Mouse (Mus musculus) hindbrain, embryonic 13.5 days (tissue): ENCODE results near the gene Eif3j1. TPM values are rescaled to one million over a fixed set of nuclear protein-coding genes. Genes with fewer than 3 reads are reported as not detected.
"Not testable (repeated sequence)": the region's sequence is repeated elsewhere in the genome, so short reads cannot be mapped to it uniquely, and the experiment has no call there.

Source experiments
- ATAC-seq: fragments of 200-750 bp; cut with Nextera tagmentation; 2 replicates; pipeline ENCODE4 v1.8.0; 2017; ENCODE audit warnings: moderate TSS enrichment; ENCODE audit not compliant: low FRiP score
- H3K27ac ChIP-seq: fragments of 300-500 bp; sonication (generic); 2 replicates; pipeline ENCODE4 v1.5.1; 2015; ENCODE audit warnings: inconsistent platforms, mild to moderate bottlenecking, moderate library complexity
- H3K27me3 ChIP-seq: fragments of 300-500 bp; sonication (generic); 2 replicates; pipeline ENCODE4 v1.6.1; 2015; ENCODE audit warnings: mild to moderate bottlenecking, inconsistent platforms
- H3K36me3 ChIP-seq: fragments of 300-500 bp; sonication (generic); 2 replicates; pipeline ENCODE4 v1.6.1; 2015; ENCODE audit warnings: mild to moderate bottlenecking, inconsistent platforms
- H3K4me1 ChIP-seq: fragments of 300-500 bp; sonication (generic); replicated peaks from 2 replicates; pipeline ENCODE4 v1.6.1; 2015; ENCODE audit warnings: inconsistent platforms
- H3K4me2 ChIP-seq: fragments of 300-500 bp; sonication (generic); 2 replicates; pipeline ENCODE4 v1.6.1; 2015; ENCODE audit warnings: inconsistent platforms, mild to moderate bottlenecking, moderate library complexity
- H3K4me3 ChIP-seq: fragments of 300-500 bp; sonication (generic); 2 replicates; pipeline ENCODE4 v1.5.1; 2015; ENCODE audit warnings: mild to moderate bottlenecking, inconsistent platforms
- H3K9ac ChIP-seq: fragments of 300-500 bp; sonication (generic); 2 replicates; pipeline ENCODE4 v1.6.1; 2015; ENCODE audit warnings: mild to moderate bottlenecking, inconsistent platforms
- H3K9me3 ChIP-seq: fragments of 300-500 bp; sonication (generic); 2 replicates; pipeline ENCODE4 v1.6.1; 2016; ENCODE audit warnings: inconsistent platforms
- WGBS: fragments of 180-500 bp; shearing (Covaris S2); methylation state at CpG from one replicate; pipeline ENCODE4 v1.1.7; 2015; 5-methylcytosine and 5-hydroxymethylcytosine counted together
- polyA plus RNA-seq: library from polyadenylated mRNA; unstranded; fragments of >200 nt; fragmentation: Nextera tagmentation; extraction: Ambion mirVana; gene quantifications from 2 replicates; pipeline ENCODE4 v1.2.1, GENCODE M21; 2015

The Eif3j1 gene
- polyA plus RNA-seq, 1 experiment from 2014 or later = 10.9 TPM

- Histone ChIP-seq H3K4me3 (no peak overlapping the region), H3K36me3 (peaks cover 65% of the 10 kb centered on the region), H3K9me3 (no peaks in the 10 kb centered on the region), H3K27ac (no peak overlapping the region), H3K4me2 (no peak overlapping the region), H3K4me1 (no peaks in the 10 kb centered on the region), H3K9ac (no peak overlapping the region), H3K27me3 (no peaks in the 10 kb centered on the region)
- WGBS = 90% methylated on average over 11 of the region's 11 CpGs
- ATAC-seq = no peak
Observed at GRCm38 (mm10) chr2:122059365-122060115, 31.2 kb downstream of the Eif3j1 start.

DNA sequence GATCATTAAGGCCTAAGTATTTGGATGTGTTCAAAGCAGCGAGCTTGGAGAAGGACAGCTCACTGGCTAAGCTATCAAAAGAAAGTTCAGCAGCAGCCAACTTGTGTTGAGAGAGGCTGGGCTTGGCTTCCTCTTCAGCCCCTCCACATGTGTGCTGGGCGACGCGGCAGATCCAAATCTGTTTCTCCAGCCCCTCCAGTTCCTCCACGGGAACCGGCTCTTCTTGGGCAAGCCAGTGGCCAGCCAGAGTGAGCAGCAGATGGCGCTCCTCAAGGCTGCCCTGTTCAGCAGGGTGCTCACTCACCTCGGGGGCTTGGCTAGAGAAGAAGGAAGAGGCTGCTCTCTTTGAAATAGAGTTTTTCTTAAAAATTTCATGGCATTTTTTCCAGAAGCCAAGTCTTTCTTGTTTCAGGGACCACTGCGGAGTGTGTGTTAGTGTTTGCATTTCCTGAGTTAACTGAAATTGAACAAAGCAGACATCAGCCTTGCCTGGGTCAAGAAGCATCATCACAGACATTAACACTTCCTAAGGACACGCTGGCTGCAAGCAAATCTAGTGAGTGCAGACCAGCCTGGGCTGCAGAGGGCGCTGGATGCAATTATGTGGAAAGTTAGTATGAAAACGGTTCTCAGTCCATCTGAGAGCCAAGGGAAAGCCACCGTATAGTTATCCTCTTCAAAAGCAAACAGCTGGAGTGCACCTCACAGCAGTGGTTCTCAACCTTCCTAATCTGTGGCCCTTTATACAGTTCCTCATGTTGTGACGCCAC, 37.0 kb downstream of the Eif3j1 start:
- no peaks in the 10 kb centered on the region for H3K27me3 ChIP-seq
- no peak overlapping the region for H3K4me2 ChIP-seq
- H3K4me3 ChIP-seq = no peak overlapping the region
- H3K9me3 ChIP-seq = no peaks in the 10 kb centered on the region
- no peak overlapping the region for H3K9ac ChIP-seq
- H3K4me1 ChIP-seq = no peaks in the 10 kb centered on the region
- 52% methylated on average over 14 of the region's 14 CpGs for WGBS
- peaks cover 71% of the 10 kb centered on the region for H3K36me3 ChIP-seq
- H3K27ac ChIP-seq = no peak overlapping the region
- ATAC-seq = no peak

- Histone ChIP-seq H3K27me3 (no peaks in the 10 kb centered on the region), H3K4me1 (no peaks in the 10 kb centered on the region), H3K4me3 (no peak overlapping the region), H3K27ac (no peak overlapping the region), H3K9ac (no peak overlapping the region), H3K4me2 (no peak overlapping the region), H3K9me3 (no peaks in the 10 kb centered on the region), H3K36me3 (peaks cover 70% of the 10 kb centered on the region)
- WGBS = 87% methylated on average over 8 of the region's 8 CpGs
- no peak for ATAC-seq
Observed at GRCm38 (mm10) chr2:122066241-122066640, 37.9 kb downstream of the Eif3j1 start.

DNA sequence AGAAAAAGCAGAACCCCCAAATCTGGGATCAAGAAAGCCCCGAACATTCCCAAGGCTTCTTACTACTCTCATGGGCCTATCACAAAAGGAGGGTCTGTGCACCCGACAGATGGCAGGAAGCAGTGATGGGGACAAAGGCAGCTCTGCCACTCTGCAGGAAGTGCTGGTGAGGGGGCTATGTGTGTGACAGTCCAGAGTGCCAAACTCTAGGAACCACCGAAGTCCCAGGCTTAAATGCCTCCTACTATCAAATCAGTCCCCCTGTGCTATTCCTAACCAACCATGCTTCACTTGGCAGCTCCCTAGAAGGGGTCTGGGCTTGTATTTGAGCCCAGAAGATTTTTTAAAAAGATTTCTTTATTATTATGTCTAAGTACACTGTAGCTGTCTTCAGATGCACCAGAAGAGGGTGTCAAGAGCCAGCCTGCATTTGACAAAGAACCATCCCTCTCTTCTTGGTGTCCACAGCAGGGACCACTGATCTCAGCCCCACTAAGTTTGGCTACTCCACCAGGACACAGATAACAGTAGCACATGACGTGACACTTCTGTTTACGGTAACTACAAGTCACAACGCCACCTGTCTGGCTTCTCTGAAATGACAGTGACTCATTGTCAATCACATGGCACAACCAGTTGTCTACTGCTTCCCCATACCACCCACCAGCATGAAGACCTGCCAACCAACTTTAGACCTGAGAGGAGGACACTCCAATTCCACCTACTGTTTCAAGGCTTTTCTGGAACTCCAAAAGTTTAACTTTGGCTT, 41.0 kb downstream of the Eif3j1 start:
- Histone ChIP-seq H3K4me3 (no peak overlapping the region), H3K9me3 (no peaks in the 10 kb centered on the region), H3K9ac (no peak overlapping the region), H3K27me3 (no peaks in the 10 kb centered on the region), H3K4me2 (no peak overlapping the region), H3K4me1 (no peaks in the 10 kb centered on the region), H3K27ac (no peak overlapping the region), H3K36me3 (peaks cover 67% of the 10 kb centered on the region)
- ATAC-seq = no peak
- 90% methylated on average over 6 of the region's 6 CpGs for WGBS

DNA sequence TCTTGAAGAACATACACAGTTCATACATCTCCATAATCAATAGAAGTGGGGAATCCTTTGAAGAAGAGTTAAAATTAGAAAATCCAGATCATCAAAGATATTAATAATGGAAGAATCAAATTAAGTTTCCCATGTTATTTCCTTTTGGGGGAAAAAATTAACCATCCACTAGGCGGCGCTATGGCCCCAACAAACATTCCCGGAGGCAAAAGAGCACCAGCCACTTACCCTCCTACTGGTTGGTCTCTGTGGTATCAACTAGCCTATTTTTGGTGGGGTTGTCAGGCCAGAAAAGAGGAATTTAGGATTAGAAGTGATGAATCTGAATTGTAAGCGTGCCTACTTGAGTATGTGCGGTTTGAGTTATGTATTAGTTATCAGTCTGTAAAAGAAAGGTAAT, 41.6 kb downstream of the Eif3j1 start:
- Histone ChIP-seq H3K36me3 (peaks cover 66% of the 10 kb centered on the region), H3K4me1 (no peaks in the 10 kb centered on the region), H3K4me2 (no peak overlapping the region), H3K27me3 (no peaks in the 10 kb centered on the region), H3K9me3 (no peaks in the 10 kb centered on the region), H3K9ac (no peak overlapping the region), H3K27ac (no peak overlapping the region), H3K4me3 (no peak overlapping the region)
- 39% methylated on average over 5 of the region's 5 CpGs for WGBS
- ATAC-seq = no peak

DNA sequence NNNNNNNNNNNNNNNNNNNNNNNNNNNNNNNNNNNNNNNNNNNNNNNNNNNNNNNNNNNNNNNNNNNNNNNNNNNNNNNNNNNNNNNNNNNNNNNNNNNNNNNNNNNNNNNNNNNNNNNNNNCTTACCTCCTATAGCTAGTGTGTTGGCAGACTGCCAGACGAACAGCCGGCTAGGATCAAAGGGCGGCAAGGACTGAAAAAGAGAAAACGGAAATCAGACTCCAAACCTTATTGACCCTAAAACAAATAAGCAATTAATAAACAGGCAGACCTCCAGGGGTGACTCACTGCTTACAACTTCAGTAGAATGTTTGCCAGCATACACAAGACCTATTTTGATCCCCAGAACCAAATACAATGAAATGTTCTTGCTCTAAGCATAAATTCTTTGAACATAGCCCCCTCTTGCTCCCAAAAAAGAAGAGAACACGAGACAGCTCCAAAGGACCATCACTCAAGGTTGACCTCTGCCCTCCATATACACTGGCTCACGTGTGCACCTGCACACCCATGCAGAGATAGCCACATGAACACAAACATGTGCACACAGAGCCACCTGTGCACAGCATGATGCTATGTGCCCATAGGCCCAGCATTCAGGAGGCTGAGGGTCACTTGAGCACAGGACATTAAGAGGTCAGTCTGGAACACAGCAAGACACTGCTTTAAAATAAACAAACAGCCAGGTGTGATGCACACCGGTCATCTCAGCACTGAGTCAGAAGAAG, 53.5 kb downstream of the Eif3j1 start:
- Histone ChIP-seq H3K9ac (no peak overlapping the region), H3K4me2 (no peak overlapping the region), H3K4me3 (no peak overlapping the region), H3K36me3 (peaks cover 86% of the 10 kb centered on the region), H3K4me1 (0 out of 2 replicates have a peak, but pooled peaks cover 3% of the 10 kb centered on the region), H3K27me3 (no peaks in the 10 kb centered on the region), H3K9me3 (no peaks in the 10 kb centered on the region), H3K27ac (no peak overlapping the region)
- ATAC-seq = no peak
- WGBS = 58% methylated on average over 7 of the region's 7 CpGs

DNA sequence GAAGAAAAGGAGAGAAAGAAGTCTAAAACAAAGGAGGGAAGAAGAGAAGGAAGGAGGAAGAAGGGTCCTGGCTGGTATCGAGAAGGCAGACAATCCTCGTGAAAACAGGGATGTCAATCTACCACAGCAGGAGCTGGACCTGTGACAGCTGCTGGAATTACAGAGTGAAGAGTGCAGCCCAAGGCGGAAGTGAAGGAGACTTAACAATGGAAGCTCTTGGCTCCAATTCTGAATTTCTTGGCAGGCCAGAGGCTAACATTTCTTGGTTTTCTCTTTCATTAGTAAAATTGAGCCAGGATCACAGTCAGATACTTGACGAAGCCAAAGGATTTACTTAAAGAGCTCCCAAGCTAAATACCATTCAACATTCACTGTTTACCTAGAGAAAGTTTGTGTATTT, 58.1 kb downstream of the Eif3j1 start:
- ATAC-seq = no peak
- Histone ChIP-seq H3K36me3 (peaks cover 91% of the 10 kb centered on the region), H3K4me3 (no peak overlapping the region), H3K27ac (no peak overlapping the region), H3K4me2 (no peak overlapping the region), H3K9ac (no peak overlapping the region), H3K9me3 (no peaks in the 10 kb centered on the region), H3K4me1 (0 out of 2 replicates have a peak, but pooled peaks cover 3% of the 10 kb centered on the region), H3K27me3 (no peaks in the 10 kb centered on the region)
- WGBS = 83% methylated on average over 4 of the region's 4 CpGs

GRCm38 (mm10) chr2:122093844-122094243, 65.5 kb downstream of the Eif3j1 start:
- no peak overlapping the region for H3K4me2 ChIP-seq
- H3K36me3 ChIP-seq = peaks cover 95% of the 10 kb centered on the region
- H3K9ac ChIP-seq = no peak overlapping the region
- H3K9me3 ChIP-seq = no peaks in the 10 kb centered on the region
- no peaks in the 10 kb centered on the region for H3K27me3 ChIP-seq
- ATAC-seq = no peak
- no peaks in the 10 kb centered on the region for H3K4me1 ChIP-seq
- H3K4me3 ChIP-seq = no peak overlapping the region
- H3K27ac ChIP-seq = no peak overlapping the region
- WGBS = 94% methylated on average over 4 of the region's 4 CpGs

DNA sequence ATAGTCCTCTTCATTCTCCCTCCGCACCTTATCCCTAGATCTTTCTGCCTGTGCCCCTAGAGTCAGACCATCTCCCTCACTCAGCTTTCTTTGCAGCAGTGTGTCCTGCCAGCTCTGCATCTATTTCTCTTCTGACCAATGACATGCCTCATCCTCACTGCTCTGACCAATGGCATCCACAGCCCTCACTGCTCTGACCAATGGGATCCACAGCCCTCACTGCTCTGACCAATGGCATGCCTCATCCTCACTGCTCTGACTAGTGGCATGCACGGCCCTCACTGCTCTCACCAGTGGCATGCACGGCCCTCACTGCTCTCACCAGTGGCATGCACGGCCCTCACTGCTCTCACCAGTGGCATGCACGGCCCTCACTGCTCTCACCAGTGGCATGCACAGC, 69.3 kb downstream of the Eif3j1 start:
- H3K9me3 ChIP-seq, H3K27ac ChIP-seq, H3K9ac ChIP-seq, H3K4me2 ChIP-seq, H3K4me1 ChIP-seq, H3K27me3 ChIP-seq, ATAC-seq, H3K4me3 ChIP-seq: not testable (repeated sequence)
- peaks cover 93% of the 10 kb centered on the region for H3K36me3 ChIP-seq
- WGBS = 84% methylated on average over 5 of the region's 5 CpGs

- no peak overlapping the region for H3K4me3 ChIP-seq
- no peak overlapping the region for H3K4me2 ChIP-seq
- ATAC-seq = no peak
- H3K27me3 ChIP-seq = no peaks in the 10 kb centered on the region
- no peaks in the 10 kb centered on the region for H3K4me1 ChIP-seq
- H3K9ac ChIP-seq = no peak overlapping the region
- H3K9me3 ChIP-seq = no peaks in the 10 kb centered on the region
- peaks cover 79% of the 10 kb centered on the region for H3K36me3 ChIP-seq
- H3K27ac ChIP-seq = no peak overlapping the region
Observed at GRCm38 (mm10) chr2:122102070-122102469, 73.7 kb downstream of the Eif3j1 start.
